Mouse (Mus musculus) myocyte (in vitro differentiated cells): ENCODE data around the gene Bco1.

Experiments used
- E2F4 ChIP-seq: IDR thresholded peaks from one replicate; pipeline ENCODE4 v1.6.1; 2011; ENCODE audit warnings: mild to moderate bottlenecking, control low read depth, moderate library complexity; ENCODE audit not compliant: insufficient read depth
- MAX ChIP-seq: IDR thresholded peaks from one replicate; pipeline ENCODE4 v1.6.1; 2011; ENCODE audit warnings: low read depth, mild to moderate bottlenecking, control low read depth
- MYOD1 ChIP-seq, 3 experiments: IDR thresholded peaks; one replicate each; pipeline ENCODE4 v1.6.1; 2011; ENCODE audit warnings: control low read depth in 2 of 3, low read depth in 2 of 3, mild to moderate bottlenecking in 2 of 3, moderate library complexity in 1 of 3; ENCODE audit not compliant: insufficient read length in 2 of 3, control insufficient read depth in 1 of 3
- POLR2A ChIP-seq: IDR thresholded peaks from one replicate; pipeline ENCODE4 v1.6.1; 2011; ENCODE audit warnings: low read depth, mild to moderate bottlenecking, control low read depth, moderate library complexity; ENCODE audit not compliant: insufficient read length
- TCF12 ChIP-seq: IDR thresholded peaks from one replicate; pipeline ENCODE4 v1.6.1; 2011; ENCODE audit warnings: mild to moderate bottlenecking, control low read depth; ENCODE audit not compliant: poor library complexity, insufficient read depth, severe bottlenecking
- USF1 ChIP-seq: IDR thresholded peaks from one replicate; pipeline ENCODE4 v1.6.1; 2011; ENCODE audit warnings: low read depth, mild to moderate bottlenecking, control low read depth, moderate library complexity

GRCm38 (mm10) chr8:117136763-117137162 lies 41.1 kb downstream of the Bco1 start:
- no peak for TF ChIP-seq MAX
- peak; percentile 44 for TF ChIP-seq TCF12
- TF ChIP-seq POLR2A, result no peak
- TF ChIP-seq E2F4, result no peak
- no peak for TF ChIP-seq USF1
- TF ChIP-seq MYOD1 (IDR thresholded peaks at IDR 0.05; ENCODE audit: control insufficient read depth in 1 of 3, insufficient read length in 2 of 3, low read depth in 2 of 3), result peak; percentile 76 to 94 (median 86)
